Mouse (Mus musculus) heart, embryonic 13.5 days (tissue): ENCODE results near the gene Cacna1g. TPM values are rescaled to one million over a fixed set of nuclear protein-coding genes. Genes with fewer than 3 reads are reported as not detected.

Experiments
- ATAC-seq: fragments of 200-750 bp; cut with Nextera tagmentation; 2 replicates; pipeline ENCODE4 v1.8.0; 2017; ENCODE audit warnings: moderate TSS enrichment; ENCODE audit not compliant: insufficient number of reproducible peaks, low FRiP score, low TSS enrichment; ENCODE audit errors: extremely low read depth
- H3K27ac ChIP-seq: fragments of 300-500 bp; sonication (generic); replicated peaks from 2 replicates; pipeline ENCODE4 v1.5.1; 2015; ENCODE audit warnings: moderate library complexity, mild to moderate bottlenecking, inconsistent platforms
- H3K27me3 ChIP-seq: fragments of 300-500 bp; sonication (generic); replicated peaks from 2 replicates; pipeline ENCODE4 v1.6.1; 2015; ENCODE audit warnings: mild to moderate bottlenecking, inconsistent platforms
- H3K36me3 ChIP-seq: fragments of 300-500 bp; sonication (generic); 2 replicates; pipeline ENCODE4 v1.6.1; 2015; ENCODE audit warnings: mild to moderate bottlenecking, inconsistent platforms
- H3K4me1 ChIP-seq: fragments of 300-500 bp; sonication (generic); 2 replicates; pipeline ENCODE4 v1.6.1; 2015; ENCODE audit warnings: inconsistent platforms
- H3K4me2 ChIP-seq: fragments of 300-500 bp; sonication (generic); 2 replicates; pipeline ENCODE4 v1.6.1; 2015; ENCODE audit warnings: inconsistent platforms, mild to moderate bottlenecking, moderate library complexity
- H3K4me3 ChIP-seq: fragments of 300-500 bp; sonication (generic); 2 replicates; pipeline ENCODE4 v1.5.1; 2015; ENCODE audit warnings: moderate library complexity, mild to moderate bottlenecking, inconsistent platforms
- H3K9ac ChIP-seq: fragments of 300-500 bp; sonication (generic); 2 replicates; pipeline ENCODE4 v1.6.1; 2015; ENCODE audit warnings: inconsistent platforms, mild to moderate bottlenecking, moderate library complexity
- H3K9me3 ChIP-seq: fragments of 300-500 bp; sonication (generic); 2 replicates; pipeline ENCODE4 v1.6.1; 2016; ENCODE audit warnings: inconsistent platforms
- WGBS: fragments of 180-500 bp; shearing (Covaris S2); methylation state at CpG from one replicate; pipeline ENCODE4 v1.1.7; 2015; ENCODE audit warnings: mixed read lengths; 5-methylcytosine and 5-hydroxymethylcytosine counted together
- polyA plus RNA-seq: library from polyadenylated mRNA; unstranded; fragments of >200 nt; fragmentation: Nextera tagmentation; extraction: Ambion mirVana; gene quantifications from 2 replicates; pipeline ENCODE4 v1.2.1, GENCODE M21; 2015

Gene Cacna1g
- polyA plus RNA-seq, 1 experiment from 2014 or later, result 3.4 TPM

GRCm38 (mm10) chr11:94466333-94466855 is 7.6 kb downstream of the Cacna1g start:
- Histone ChIP-seq H3K9ac (no peak overlapping the region), H3K27ac (no peak overlapping the region), H3K27me3 (peaks cover 7% of the 10 kb centered on the region), H3K36me3 (peaks cover 4% of the 10 kb centered on the region; the same call in 1 of the 2 replicates), H3K4me2 (no peak overlapping the region), H3K4me3 (no peak overlapping the region), H3K4me1 (peaks cover 51% of the 10 kb centered on the region), H3K9me3 (no peaks in the 10 kb centered on the region)
- 85% methylated on average over 17 of the region's 17 CpGs for WGBS
- ATAC-seq, result no peak

- H3K9ac ChIP-seq, result no peak overlapping the region
- no peak overlapping the region for H3K4me2 ChIP-seq
- H3K4me1 ChIP-seq, result peaks cover 33% of the 10 kb centered on the region
- H3K4me3 ChIP-seq, result no peak overlapping the region
- peaks cover 4% of the 10 kb centered on the region for H3K27me3 ChIP-seq
- no peak overlapping the region for H3K27ac ChIP-seq
- ATAC-seq, result no peak
- WGBS, result 70% methylated on average over 2 of the region's 2 CpGs
- peaks cover 8% of the 10 kb centered on the region for H3K36me3 ChIP-seq
- no peaks in the 10 kb centered on the region for H3K9me3 ChIP-seq
Observed at GRCm38 (mm10) chr11:94464170-94464569, 9.8 kb downstream of the Cacna1g start.

- H3K9me3 ChIP-seq, result no peaks in the 10 kb centered on the region
- H3K27me3 ChIP-seq, result peaks cover 17% of the 10 kb centered on the region
- no peak overlapping the region for H3K4me2 ChIP-seq
- peaks cover 15% of the 10 kb centered on the region for H3K4me1 ChIP-seq
- no peak overlapping the region for H3K27ac ChIP-seq
- ATAC-seq, result no peak
- peaks cover 9% of the 10 kb centered on the region for H3K36me3 ChIP-seq
- H3K4me3 ChIP-seq, result no peak overlapping the region
- no peak overlapping the region for H3K9ac ChIP-seq
- WGBS, result 87% methylated on average over 11 of the region's 11 CpGs
Observed at GRCm38 (mm10) chr11:94461856-94462255, 12.1 kb downstream of the Cacna1g start.

GRCm38 (mm10) chr11:94457001-94457400 is 17.0 kb downstream of the Cacna1g start:
- Histone ChIP-seq H3K9ac (no peak overlapping the region), H3K27ac (no peak overlapping the region), H3K36me3 (peaks cover 6% of the 10 kb centered on the region), H3K9me3 (no peaks in the 10 kb centered on the region), H3K27me3 (peaks cover 37% of the 10 kb centered on the region), H3K4me3 (no peak overlapping the region), H3K4me2 (no peak overlapping the region), H3K4me1 (peaks cover 28% of the 10 kb centered on the region)
- 78% methylated on average over 15 of the region's 15 CpGs for WGBS
- no peak for ATAC-seq

GRCm38 (mm10) chr11:94456347-94456746 is 17.7 kb downstream of the Cacna1g start:
- Histone ChIP-seq H3K4me1 (peaks cover 35% of the 10 kb centered on the region), H3K36me3 (peaks cover 4% of the 10 kb centered on the region; the same call in 1 of the 2 replicates), H3K4me3 (no peak overlapping the region), H3K27ac (no peak overlapping the region), H3K9me3 (no peaks in the 10 kb centered on the region), H3K4me2 (peak overlapping the region; percentile 27; the same call in 1 of the 2 replicates), H3K27me3 (peaks cover 37% of the 10 kb centered on the region), H3K9ac (no peak overlapping the region)
- WGBS, result 60% methylated on average over 3 of the region's 3 CpGs
- ATAC-seq, result no peak

GRCm38 (mm10) chr11:94455161-94455820 is 18.7 kb downstream of the Cacna1g start:
- WGBS, result 71% methylated on average over 10 of the region's 10 CpGs

GRCm38 (mm10) chr11:94454756-94455155 is 19.2 kb downstream of the Cacna1g start:
- Histone ChIP-seq H3K4me1 (peaks cover 50% of the 10 kb centered on the region), H3K4me2 (peak overlapping the region; percentile 27; the same call in 1 of the 2 replicates), H3K9me3 (no peaks in the 10 kb centered on the region), H3K9ac (no peak overlapping the region), H3K27ac (no peak overlapping the region), H3K4me3 (no peak overlapping the region), H3K27me3 (peaks cover 37% of the 10 kb centered on the region), H3K36me3 (peaks cover 4% of the 10 kb centered on the region; the same call in 1 of the 2 replicates)
- no peak for ATAC-seq
- 74% methylated on average over 5 of the region's 5 CpGs for WGBS

More at GRCm38 (mm10) chr11:94455161-94455820, 18.7 kb downstream of the Cacna1g start:
- no peak overlapping the region for H3K27ac ChIP-seq
- peaks cover 37% of the 10 kb centered on the region for H3K27me3 ChIP-seq
- no peak overlapping the region for H3K9ac ChIP-seq
- H3K9me3 ChIP-seq, result no peaks in the 10 kb centered on the region
- H3K4me2 ChIP-seq, result peak overlapping the region; percentile 27; the same call in 1 of the 2 replicates
- peaks cover 45% of the 10 kb centered on the region for H3K4me1 ChIP-seq
- H3K36me3 ChIP-seq, result peaks cover 4% of the 10 kb centered on the region; the same call in 1 of the 2 replicates
- H3K4me3 ChIP-seq, result no peak overlapping the region
- ATAC-seq, result no peak

GRCm38 (mm10) chr11:94451091-94451773 is 22.8 kb downstream of the Cacna1g start:
- Histone ChIP-seq H3K36me3 (no peaks in the 10 kb centered on the region), H3K9ac (peak overlapping the region; percentile 62; the same call in 1 of the 2 replicates), H3K27ac (peak overlapping the region; percentile 93), H3K4me3 (no peak overlapping the region), H3K4me2 (peak overlapping the region; percentile 37), H3K4me1 (peaks cover 65% of the 10 kb centered on the region), H3K27me3 (peaks cover 31% of the 10 kb centered on the region), H3K9me3 (no peaks in the 10 kb centered on the region)
- peak; percentile 70; the same call in 1 of the 2 replicates for ATAC-seq
- 13% methylated on average over 12 of the region's 12 CpGs for WGBS

GRCm38 (mm10) chr11:94449886-94450285 is 24.1 kb downstream of the Cacna1g start:
- Histone ChIP-seq H3K9ac (peak overlapping the region; percentile 62; the same call in 1 of the 2 replicates), H3K36me3 (no peaks in the 10 kb centered on the region), H3K27ac (peak overlapping the region; percentile 93), H3K4me1 (peaks cover 63% of the 10 kb centered on the region), H3K27me3 (peaks cover 37% of the 10 kb centered on the region), H3K4me2 (peak overlapping the region; percentile 30; the same call in 1 of the 2 replicates), H3K9me3 (no peaks in the 10 kb centered on the region), H3K4me3 (no peak overlapping the region)
- 32% methylated on average over 5 of the region's 5 CpGs for WGBS
- peak; percentile 4; the same call in 1 of the 2 replicates for ATAC-seq

- H3K27ac ChIP-seq, result peak overlapping the region; percentile 93
- H3K9ac ChIP-seq, result no peak overlapping the region
- H3K4me2 ChIP-seq, result no peak overlapping the region
- H3K4me3 ChIP-seq, result no peak overlapping the region
- H3K36me3 ChIP-seq, result no peaks in the 10 kb centered on the region
- H3K4me1 ChIP-seq, result peaks cover 66% of the 10 kb centered on the region
- no peak for ATAC-seq
- no peaks in the 10 kb centered on the region for H3K9me3 ChIP-seq
- 54% methylated on average over 8 of the region's 8 CpGs for WGBS
- H3K27me3 ChIP-seq, result peaks cover 37% of the 10 kb centered on the region
Observed at GRCm38 (mm10) chr11:94449239-94449638, 24.8 kb downstream of the Cacna1g start.

- Histone ChIP-seq H3K4me2 (no peak overlapping the region), H3K36me3 (no peaks in the 10 kb centered on the region), H3K27me3 (peaks cover 54% of the 10 kb centered on the region), H3K9ac (no peak overlapping the region), H3K4me3 (no peak overlapping the region), H3K9me3 (no peaks in the 10 kb centered on the region), H3K27ac (no peak overlapping the region), H3K4me1 (peaks cover 71% of the 10 kb centered on the region)
- WGBS, result 32% methylated on average over 3 of the region's 3 CpGs
- ATAC-seq, result no peak
Observed at GRCm38 (mm10) chr11:94447017-94447416, 27.0 kb downstream of the Cacna1g start.
